In the genomic region with DNA sequence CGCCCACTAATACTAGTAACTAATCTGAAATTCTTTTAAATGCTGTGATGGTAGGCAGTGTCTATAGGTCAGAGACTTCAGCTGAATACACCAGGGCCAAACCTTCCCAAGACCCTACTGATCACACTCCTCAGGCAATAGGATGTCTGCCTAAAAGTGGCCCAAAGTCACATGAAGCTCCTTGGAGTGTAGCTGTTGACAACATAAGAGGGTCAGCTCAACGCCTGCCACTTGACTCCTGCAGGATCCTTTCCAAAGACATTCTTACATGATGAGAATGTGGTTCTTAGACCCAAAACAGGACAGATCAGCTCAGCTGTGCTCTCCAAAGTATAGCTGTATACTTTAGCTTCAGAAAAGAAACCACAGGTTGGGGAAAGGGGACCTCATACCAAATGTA, we compare ENCODE assay signal across 8 mouse cellular contexts.
"Had no signal": no experiment of that assay in that cellular context is flagged by ENCODE, and none has a peak within 500 bp of the region (broad histone marks: within the 10 kb centered on the region; RNA-seq: fewer than 3 reads in every experiment).

No protein-coding gene starts in this region.

- H3K4me2 ChIP-seq: intestine, embryonic 15.5 days; limb, embryonic 15.5 days; liver, embryonic 12.5 days; midbrain, embryonic 13.5 days had no signal

- DNase-seq: right cerebral cortex, postnatal 14 days; thymus, postnatal 4 days had no signal

- H3K9ac ChIP-seq: intestine, embryonic 15.5 days; limb, embryonic 15.5 days; liver, embryonic 12.5 days; midbrain, embryonic 13.5 days had no signal

- H3K27me3 ChIP-seq: intestine, embryonic 15.5 days; limb, embryonic 15.5 days; liver, embryonic 12.5 days; midbrain, embryonic 13.5 days had no signal

- H3K4me3 ChIP-seq: intestine, embryonic 15.5 days; left cerebral cortex, adult 2 months; limb, embryonic 15.5 days; liver, embryonic 12.5 days; midbrain, embryonic 13.5 days had no signal

- H3K9me3 ChIP-seq: intestine, embryonic 15.5 days; limb, embryonic 15.5 days; liver, embryonic 12.5 days; midbrain, embryonic 13.5 days had no signal

- ATAC-seq: intestine, embryonic 15.5 days; liver, embryonic 12.5 days; midbrain, embryonic 13.5 days had no signal

- H3K4me1 ChIP-seq: intestine, embryonic 15.5 days; limb, embryonic 15.5 days had no signal

- H3K27ac ChIP-seq: intestine, embryonic 15.5 days; left cerebral cortex, adult 2 months; limb, embryonic 15.5 days; liver, embryonic 12.5 days; midbrain, embryonic 13.5 days; stomach, postnatal 0 days had no signal
